ENCODE assay signal across 11 mouse cellular contexts in the genomic region with DNA sequence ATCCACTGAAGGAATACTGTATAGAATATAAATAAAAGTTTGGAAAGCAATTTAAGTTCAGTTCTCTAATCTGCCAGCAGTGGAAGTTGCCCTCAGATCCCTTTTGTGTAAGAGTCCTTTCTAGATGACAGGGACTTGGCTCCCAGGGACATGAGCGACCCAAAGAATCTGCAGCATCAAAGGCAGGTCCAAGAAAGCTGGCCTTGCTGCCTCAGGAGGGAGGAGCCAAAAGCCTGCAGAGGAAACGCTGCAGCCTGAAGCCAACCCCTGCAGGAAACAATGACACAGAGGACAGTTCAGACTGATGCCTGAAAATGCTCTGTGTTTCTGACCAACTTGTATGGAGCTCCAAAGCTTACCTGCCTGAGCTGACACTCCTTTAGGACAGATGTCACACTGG.
DNase-seq lines count a peak whose midpoint lies in the region; ATAC-seq and TF ChIP-seq lines count a peak whose summit lies in the region.
"Had no signal": no experiment of that assay in that cellular context is flagged by ENCODE, and none has a peak within 500 bp of the region (broad histone marks: within the 10 kb centered on the region; RNA-seq: fewer than 3 reads in every experiment).

No protein-coding gene starts in this region.

- H3K4me1 ChIP-seq in kidney, embryonic 14.5 days (ENCODE audit: control insufficient read depth, insufficient read depth, low read length), result 0 out of 2 replicates have a peak, but pooled peaks cover 9% of the 10 kb centered on the region
- 0 out of 2 replicates have a peak, but pooled peaks cover 5% of the 10 kb centered on the region for H3K4me1 ChIP-seq in limb, embryonic 10.5 days
- H3K4me1 ChIP-seq: forebrain, embryonic 10.5 days had no signal

- 37% methylated on average over 2 of the region's 2 CpGs for WGBS in kidney, embryonic 14.5 days
- 49% methylated on average over 2 of the region's 2 CpGs for WGBS in limb, embryonic 10.5 days

- no peak overlapping the region for H3K4me3 ChIP-seq in kidney, embryonic 14.5 days (ENCODE audit: low read length)
- H3K4me3 ChIP-seq in limb, embryonic 10.5 days, result no peak overlapping the region
- no peak overlapping the region for H3K4me3 ChIP-seq in layer of hippocampus, adult 2 months
- H3K4me3 ChIP-seq: forebrain, embryonic 10.5 days had no signal

- ATAC-seq in kidney, embryonic 14.5 days (ENCODE audit: low FRiP score, low TSS enrichment), result no peak
- 0 out of 2 replicates have a peak, but pooled peaks have one; percentile 39 for ATAC-seq in common myeloid progenitor, adult 5-6 weeks (replicated peaks; ENCODE audit: low read depth, poor library complexity, severe bottlenecking)

- intact Hi-C loops in heart, postnatal 25 days (cut with DNase I), result no loop called here

- H3K36me3 ChIP-seq in kidney, embryonic 14.5 days (ENCODE audit: control insufficient read depth, insufficient read depth, low read length), result no peaks in the 10 kb centered on the region
- H3K36me3 ChIP-seq in limb, embryonic 10.5 days, result peaks cover 9% of the 10 kb centered on the region; the same call in 1 of the 2 replicates
- H3K36me3 ChIP-seq: forebrain, embryonic 10.5 days had no signal

- no peak overlapping the region for H3K4me2 ChIP-seq in kidney, embryonic 14.5 days (replicated peaks; ENCODE audit: low read depth, low read length)

- no peak overlapping the region for H3K27ac ChIP-seq in kidney, embryonic 14.5 days (ENCODE audit: low read depth, low read length)
- peak overlapping the region; percentile 26; the same call in 1 of the 2 replicates for H3K27ac ChIP-seq in limb, embryonic 10.5 days
- no peak overlapping the region for H3K27ac ChIP-seq in layer of hippocampus, adult 2 months
- H3K27ac ChIP-seq: forebrain, embryonic 10.5 days had no signal

- peak; percentile 26 for DNase-seq in kidney, adult 11 months
- DNase-seq in heart, postnatal 25 days (ENCODE audit: low spot score), result peak; percentile 14
- DNase-seq in limb, embryonic 10.5 days (ENCODE audit: low spot score), result peak; percentile 28
- DNase-seq in B cell, adult 2 months, result no peak
- DNase-seq in thymus, adult 18-20 months, result no peak
- no peak for DNase-seq in layer of hippocampus, adult 2 months (ENCODE audit: low spot score in 2 of 2)
- DNase-seq: embryo, embryonic 11 days; right cerebral cortex, postnatal 25 days had no signal

- H3K9ac ChIP-seq in kidney, embryonic 14.5 days (ENCODE audit: low read depth, low read length), result no peak overlapping the region

- no peak for TF ChIP-seq CTCF in layer of hippocampus, adult 2 months (conservative IDR thresholded peaks at IDR 0.05)

- H3K9me3 ChIP-seq in kidney, embryonic 14.5 days (ENCODE audit: control insufficient read depth, low read length), result no peaks in the 10 kb centered on the region; the same call in 1 of the 2 replicates
- H3K9me3 ChIP-seq in limb, embryonic 10.5 days (replicated peaks), result no peaks in the 10 kb centered on the region
- H3K9me3 ChIP-seq: forebrain, embryonic 10.5 days had no signal

- H3K27me3 ChIP-seq in kidney, embryonic 14.5 days (ENCODE audit: control insufficient read depth, insufficient read depth, low read length), result no peaks in the 10 kb centered on the region
- no peaks in the 10 kb centered on the region for H3K27me3 ChIP-seq in limb, embryonic 10.5 days (ENCODE audit: low read depth, poor library complexity, severe bottlenecking)

Comparison
In these comparisons a context has a peak if more than half of its experiments do, and no peak if none do; other contexts are left out.
1. DNase-seq: peak in kidney, adult 11 months (single experiment), heart, postnatal 25 days (single experiment) and limb, embryonic 10.5 days (single experiment); none in B cell, adult 2 months (0 of 2), thymus, adult 18-20 months (0 of 2) and layer of hippocampus, adult 2 months (0 of 2).